Mouse (Mus musculus): ENCODE measurements at regions not wholly inside any gene's neighbourhood (a gene's known extent, or its start where the extent isn't known, plus 50 kb on each side); places are given as distances from the start of the nearest gene placed in this dataset.
"Not testable (repeated sequence)": the region's sequence is repeated elsewhere in the genome, so short reads cannot be mapped to it uniquely, and the experiment has no call there.

GRCm38 (mm10) chr19:27099921-27100320, 116.4 kb upstream of the Vldlr start:
- Histone ChIP-seq H3K4me3 (ENCODE audit: low read depth, low read length) (no peak overlapping the region), H3K36me3 (ENCODE audit: control insufficient read depth, insufficient read depth) (no peaks in the 10 kb centered on the region), H3K4me1 (replicated peaks; ENCODE audit: control insufficient read depth, insufficient read depth, low read length) (no peaks in the 10 kb centered on the region), H3K27me3 (replicated peaks; ENCODE audit: control insufficient read depth, insufficient read depth, low read length) (no peaks in the 10 kb centered on the region), H3K4me2 (replicated peaks; ENCODE audit: low read depth) (no peak overlapping the region), H3K9me3 (ENCODE audit: control insufficient read depth) (no peaks in the 10 kb centered on the region), H3K9ac (ENCODE audit: low read depth, low read length) (no peak overlapping the region), H3K27ac (ENCODE audit: low read depth, low read length) (no peak overlapping the region)
- no peak for ATAC-seq
- TF ChIP-seq CTCF (IDR thresholded peaks at IDR 0.05; ENCODE audit: low read depth): no peak
- WGBS: 80% methylated on average over 1 of the region's 1 CpGs

DNA sequence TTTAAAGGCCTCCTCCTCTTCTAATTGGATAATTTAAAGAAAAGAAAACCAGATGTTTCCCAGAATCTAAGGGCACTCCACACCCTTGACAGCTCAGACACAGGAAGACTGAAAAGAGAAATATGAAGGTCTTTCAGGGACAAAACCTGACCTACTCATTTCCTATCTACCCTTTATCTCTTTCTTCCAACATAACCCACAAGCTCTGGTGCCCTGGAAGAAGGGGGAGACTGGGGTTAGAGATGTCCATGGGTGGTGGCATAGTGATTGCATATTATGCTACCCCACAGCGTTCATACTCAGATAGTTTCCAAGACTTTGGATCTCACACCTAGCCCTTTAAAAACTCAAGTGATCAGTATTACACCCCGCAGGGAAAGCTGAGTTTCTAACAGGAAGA, 105.8 kb upstream of the Vldlr start:
- H3K4me2 ChIP-seq (replicated peaks; ENCODE audit: low read depth): no peak overlapping the region
- H3K9me3 ChIP-seq (ENCODE audit: control insufficient read depth): no peaks in the 10 kb centered on the region
- H3K36me3 ChIP-seq (ENCODE audit: control insufficient read depth, insufficient read depth): no peaks in the 10 kb centered on the region
- TF ChIP-seq CTCF (IDR thresholded peaks at IDR 0.05; ENCODE audit: low read depth): no peak
- 78% methylated on average over 2 of the region's 2 CpGs for whole genome bisulfite sequencing
- ATAC-seq: no peak
- H3K4me3 ChIP-seq (ENCODE audit: low read depth, low read length): no peak overlapping the region
- H3K27me3 ChIP-seq (replicated peaks; ENCODE audit: control insufficient read depth, insufficient read depth, low read length): no peaks in the 10 kb centered on the region
- H3K4me1 ChIP-seq (replicated peaks; ENCODE audit: control insufficient read depth, insufficient read depth, low read length): no peaks in the 10 kb centered on the region
- H3K27ac ChIP-seq (ENCODE audit: low read depth, low read length): no peak overlapping the region
- H3K9ac ChIP-seq (ENCODE audit: low read depth, low read length): no peak overlapping the region

- H3K9me3 ChIP-seq (ENCODE audit: control insufficient read depth): no peaks in the 10 kb centered on the region
- no peak for ATAC-seq
- 63% methylated on average over 5 of the region's 5 CpGs for WGBS
- no peak overlapping the region for H3K9ac ChIP-seq (ENCODE audit: low read depth, low read length)
- no peak overlapping the region for H3K27ac ChIP-seq (ENCODE audit: low read depth, low read length)
- H3K4me1 ChIP-seq (replicated peaks; ENCODE audit: control insufficient read depth, insufficient read depth, low read length): no peaks in the 10 kb centered on the region
- no peaks in the 10 kb centered on the region for H3K36me3 ChIP-seq (ENCODE audit: control insufficient read depth, insufficient read depth)
- H3K4me2 ChIP-seq (replicated peaks; ENCODE audit: low read depth): no peak overlapping the region
- TF ChIP-seq CTCF (IDR thresholded peaks at IDR 0.05; ENCODE audit: low read depth): no peak
- no peak overlapping the region for H3K4me3 ChIP-seq (ENCODE audit: low read depth, low read length)
- H3K27me3 ChIP-seq (replicated peaks; ENCODE audit: control insufficient read depth, insufficient read depth, low read length): no peaks in the 10 kb centered on the region
Observed at GRCm38 (mm10) chr19:27120876-27121275, 95.4 kb upstream of the Vldlr start.

- no peak overlapping the region for H3K4me2 ChIP-seq (replicated peaks; ENCODE audit: low read depth)
- no peaks in the 10 kb centered on the region for H3K4me1 ChIP-seq (replicated peaks; ENCODE audit: control insufficient read depth, insufficient read depth, low read length)
- H3K9me3 ChIP-seq (ENCODE audit: control insufficient read depth): no peaks in the 10 kb centered on the region
- no peak for ATAC-seq
- H3K27me3 ChIP-seq (replicated peaks; ENCODE audit: control insufficient read depth, insufficient read depth, low read length): no peaks in the 10 kb centered on the region
- H3K4me3 ChIP-seq (ENCODE audit: low read depth, low read length): no peak overlapping the region
- no peak for TF ChIP-seq CTCF (IDR thresholded peaks at IDR 0.05; ENCODE audit: low read depth)
- WGBS: 86% methylated on average over 5 of the region's 5 CpGs
- no peaks in the 10 kb centered on the region for H3K36me3 ChIP-seq (ENCODE audit: control insufficient read depth, insufficient read depth)
- H3K9ac ChIP-seq (ENCODE audit: low read depth, low read length): no peak overlapping the region
- H3K27ac ChIP-seq (ENCODE audit: low read depth, low read length): no peak overlapping the region
Observed at GRCm38 (mm10) chr19:27122348-27122747, 93.9 kb upstream of the Vldlr start.

- Histone ChIP-seq H3K36me3 (ENCODE audit: control insufficient read depth, insufficient read depth) (no peaks in the 10 kb centered on the region), H3K4me3 (ENCODE audit: low read depth, low read length) (no peak overlapping the region), H3K27me3 (replicated peaks; ENCODE audit: control insufficient read depth, insufficient read depth, low read length) (no peaks in the 10 kb centered on the region), H3K4me2 (replicated peaks; ENCODE audit: low read depth) (no peak overlapping the region), H3K4me1 (replicated peaks; ENCODE audit: control insufficient read depth, insufficient read depth, low read length) (no peaks in the 10 kb centered on the region), H3K27ac (ENCODE audit: low read depth, low read length) (no peak overlapping the region), H3K9me3 (ENCODE audit: control insufficient read depth) (no peaks in the 10 kb centered on the region), H3K9ac (ENCODE audit: low read depth, low read length) (no peak overlapping the region)
- ATAC-seq: no peak
- no peak for TF ChIP-seq CTCF (IDR thresholded peaks at IDR 0.05; ENCODE audit: low read depth)
- WGBS: 71% methylated on average over 8 of the region's 8 CpGs
Observed at GRCm38 (mm10) chr19:27123334-27123733, 93.0 kb upstream of the Vldlr start.

- no peaks in the 10 kb centered on the region for H3K27me3 ChIP-seq (replicated peaks; ENCODE audit: control insufficient read depth, insufficient read depth, low read length)
- no peaks in the 10 kb centered on the region for H3K9me3 ChIP-seq (ENCODE audit: control insufficient read depth)
- H3K4me1 ChIP-seq (replicated peaks; ENCODE audit: control insufficient read depth, insufficient read depth, low read length): no peaks in the 10 kb centered on the region
- H3K36me3 ChIP-seq (ENCODE audit: control insufficient read depth, insufficient read depth): no peaks in the 10 kb centered on the region
- H3K4me2 ChIP-seq (replicated peaks; ENCODE audit: low read depth): no peak overlapping the region
- H3K9ac ChIP-seq (ENCODE audit: low read depth, low read length): no peak overlapping the region
- WGBS: 55% methylated on average over 11 of the region's 11 CpGs
- H3K27ac ChIP-seq (ENCODE audit: low read depth, low read length): no peak overlapping the region
- ATAC-seq: no peak
- peak; percentile 72 for TF ChIP-seq CTCF (IDR thresholded peaks at IDR 0.05; ENCODE audit: low read depth)
- no peak overlapping the region for H3K4me3 ChIP-seq (ENCODE audit: low read depth, low read length)
Observed at GRCm38 (mm10) chr19:27123806-27124469, 92.3 kb upstream of the Vldlr start.

DNA sequence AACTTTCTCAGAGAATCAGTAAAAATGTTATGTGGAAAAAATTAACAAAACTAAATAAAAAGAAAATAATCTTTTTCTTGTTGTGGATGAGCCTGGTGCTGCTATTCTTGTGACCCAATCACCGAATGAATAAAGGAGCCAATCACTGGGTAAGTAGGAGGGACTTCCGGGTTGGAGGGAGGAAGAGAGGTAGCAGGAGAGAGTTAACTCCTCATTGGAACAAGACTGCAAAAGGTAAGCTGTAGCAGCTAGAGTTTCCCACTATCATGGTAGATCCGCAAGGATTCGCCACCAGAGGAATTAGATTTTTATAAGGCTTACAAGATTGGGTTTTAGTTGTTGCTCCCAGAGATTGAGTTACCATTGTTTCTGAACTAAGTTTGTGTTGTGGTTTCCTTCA, 87.8 kb upstream of the Vldlr start:
- not testable (repeated sequence) for H3K4me3 ChIP-seq (ENCODE audit: low read depth, low read length); H3K27ac ChIP-seq (ENCODE audit: low read depth, low read length); H3K9ac ChIP-seq (ENCODE audit: low read depth, low read length); H3K4me1 ChIP-seq (replicated peaks; ENCODE audit: control insufficient read depth, insufficient read depth, low read length); H3K36me3 ChIP-seq (ENCODE audit: control insufficient read depth, insufficient read depth); H3K4me2 ChIP-seq (replicated peaks; ENCODE audit: low read depth); H3K27me3 ChIP-seq (replicated peaks; ENCODE audit: control insufficient read depth, insufficient read depth, low read length); ATAC-seq; H3K9me3 ChIP-seq (ENCODE audit: control insufficient read depth)
- WGBS: 91% methylated on average over 4 of the region's 4 CpGs

Data from intestine, postnatal 0 days (tissue).